Mouse (Mus musculus) thymus, adult 2 months (tissue): ENCODE data around the gene Gm16485. TPM values are rescaled to one million over a fixed set of nuclear protein-coding genes. Genes with fewer than 3 reads are reported as not detected.

Source experiments
- DNase-seq: peaks from one replicate; pipeline ENCODE4 v3.0.0; 2021
- H3K27ac ChIP-seq: fragments of 200-500 bp; 2 replicates; pipeline ENCODE4 v1.5.1; 2012; ENCODE audit warnings: low read length, control low read depth; ENCODE audit not compliant: control insufficient read depth, insufficient read depth
- H3K27me3 ChIP-seq: fragments of 200-500 bp; 2 replicates; pipeline ENCODE4 v1.6.1; 2012; ENCODE audit warnings: mild to moderate bottlenecking, low read length, moderate library complexity, mixed read lengths; ENCODE audit not compliant: control insufficient read depth, insufficient read depth
- H3K36me3 ChIP-seq: fragments of 200-500 bp; 2 replicates; pipeline ENCODE4 v1.6.1; 2012; ENCODE audit warnings: mild to moderate bottlenecking, low read length, moderate library complexity; ENCODE audit not compliant: control insufficient read depth, insufficient read depth
- H3K4me1 ChIP-seq: fragments of 200-500 bp; replicated peaks from 2 replicates; pipeline ENCODE4 v1.6.1; 2012; ENCODE audit warnings: low read length; ENCODE audit not compliant: control insufficient read depth, insufficient read depth
- H3K4me3 ChIP-seq: fragments of 200-500 bp; 2 replicates; pipeline ENCODE4 v1.5.1; 2012; ENCODE audit warnings: mild to moderate bottlenecking, low read length, control low read depth, moderate library complexity; ENCODE audit not compliant: control insufficient read depth, insufficient read depth
- CTCF ChIP-seq: fragments of 200-500 bp; IDR thresholded peaks from 2 replicates; pipeline ENCODE4 v1.5.1; 2012; ENCODE audit warnings: mild to moderate bottlenecking, control low read depth, low read length, moderate library complexity, borderline replicate concordance; ENCODE audit not compliant: control insufficient read depth, poor library complexity, insufficient read depth; ENCODE audit errors: extremely low read depth
- POLR2A ChIP-seq: fragments of 200-500 bp; IDR thresholded peaks from 2 replicates; pipeline ENCODE4 v1.6.1; 2012; ENCODE audit warnings: mild to moderate bottlenecking, low read length, control low read depth, moderate library complexity; ENCODE audit not compliant: control insufficient read depth, poor library complexity, insufficient read depth; ENCODE audit errors: extremely low read depth
- WGBS: fragments of 180-500 bp; shearing (Covaris S2); methylation state at CpG from one replicate; pipeline ENCODE4 v1.1.7; 2018; 5-methylcytosine and 5-hydroxymethylcytosine counted together
- polyA plus RNA-seq: library from polyadenylated mRNA; depleted of rRNA; stranded (reverse); fragments of >200 nt; gene quantifications from 2 replicates; pipeline ENCODE4 v1.2.3, GENCODE M21; 2012; rRNA removed

Gene Gm16485
- polyA plus RNA-seq, 1 experiment: 0.16 TPM

GRCm38 (mm10) chr9:8982315-8982714 is 10.7 kb downstream of the Gm16485 start:
- H3K4me1 ChIP-seq: no peaks in the 10 kb centered on the region
- H3K27me3 ChIP-seq: no peaks in the 10 kb centered on the region
- TF ChIP-seq POLR2A (no peak), CTCF (no peak)
- no peak overlapping the region for H3K4me3 ChIP-seq
- no peaks in the 10 kb centered on the region for H3K36me3 ChIP-seq
- no peak overlapping the region for H3K27ac ChIP-seq
- no peak for DNase-seq
- WGBS: 81% methylated on average over 3 of the region's 3 CpGs

DNA sequence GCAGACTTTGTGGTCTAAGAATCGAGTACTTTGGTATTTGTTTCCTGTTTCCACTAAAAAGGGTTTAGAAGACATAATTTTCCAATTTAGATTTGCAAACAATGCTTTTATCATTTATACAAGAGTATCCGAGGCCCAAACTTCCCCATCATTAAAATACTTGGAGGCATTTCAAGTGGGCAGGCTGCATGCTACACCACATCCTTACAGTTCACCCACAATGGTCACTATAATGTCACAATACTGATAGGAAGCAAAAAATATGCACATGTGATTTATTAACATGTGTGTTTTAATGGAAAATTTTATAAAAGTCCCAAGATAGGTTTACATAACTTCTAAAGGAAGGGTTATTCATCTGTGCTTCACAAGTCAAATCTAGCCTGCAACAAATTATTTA is 24.9 kb downstream of the Gm16485 start:
- Histone ChIP-seq H3K27ac (no peak overlapping the region), H3K4me3 (no peak overlapping the region), H3K27me3 (no peaks in the 10 kb centered on the region), H3K36me3 (no peaks in the 10 kb centered on the region), H3K4me1 (no peaks in the 10 kb centered on the region)
- no peak for TF ChIP-seq CTCF
- TF ChIP-seq POLR2A: no peak
- 20% methylated on average over 2 of the region's 2 CpGs for WGBS
- DNase-seq: no peak

- H3K27me3 ChIP-seq: no peaks in the 10 kb centered on the region
- no peak overlapping the region for H3K4me3 ChIP-seq
- DNase-seq: no peak
- TF ChIP-seq CTCF (no peak), POLR2A (no peak)
- no peaks in the 10 kb centered on the region for H3K36me3 ChIP-seq
- H3K4me1 ChIP-seq: no peaks in the 10 kb centered on the region
- H3K27ac ChIP-seq: no peak overlapping the region
Observed at GRCm38 (mm10) chr9:9001170-9001569, 29.6 kb downstream of the Gm16485 start.

DNA sequence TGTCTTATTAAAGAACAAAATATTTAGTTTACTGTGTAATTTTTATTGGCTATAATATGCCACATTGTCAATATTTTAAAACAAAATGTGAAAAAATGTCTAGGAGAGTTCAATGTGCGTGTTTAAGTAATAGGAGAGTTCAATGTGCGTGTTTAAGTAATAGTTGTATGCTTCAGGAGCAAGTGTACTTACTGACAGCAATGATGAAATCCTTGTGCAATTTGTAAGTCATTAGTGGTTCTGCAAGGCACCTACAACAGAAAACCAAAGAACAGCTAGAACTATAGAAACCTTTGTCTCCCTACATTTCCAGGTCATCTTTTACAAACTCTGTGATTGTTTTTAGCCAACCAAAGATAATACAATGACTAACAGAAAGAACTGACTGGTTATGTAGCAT is 43.5 kb downstream of the Gm16485 start:
- TF ChIP-seq CTCF (no peak), POLR2A (no peak)
- no peak for DNase-seq
- Histone ChIP-seq H3K27me3 (no peaks in the 10 kb centered on the region), H3K27ac (no peak overlapping the region), H3K4me1 (no peaks in the 10 kb centered on the region), H3K4me3 (no peak overlapping the region), H3K36me3 (no peaks in the 10 kb centered on the region)
- WGBS: 95% methylated on average over 2 of the region's 2 CpGs

Other genes starting within 250 kb of the Gm16485 start
- gene Pgr, start 72.0 kb upstream of the Gm16485 start, polyA plus RNA-seq: 1.1 and 1.2 TPM in 2 replicates